Mouse (Mus musculus) cerebellum, postnatal 25 days (tissue): ENCODE data around the gene Xpnpep2.

Experiments used
- DNase-seq, 2 experiments: peaks; one replicate each; pipeline ENCODE4 v3.0.0; 2021; ENCODE audit warnings: mixed read lengths in 2 of 2

The Xpnpep2 gene

DNA sequence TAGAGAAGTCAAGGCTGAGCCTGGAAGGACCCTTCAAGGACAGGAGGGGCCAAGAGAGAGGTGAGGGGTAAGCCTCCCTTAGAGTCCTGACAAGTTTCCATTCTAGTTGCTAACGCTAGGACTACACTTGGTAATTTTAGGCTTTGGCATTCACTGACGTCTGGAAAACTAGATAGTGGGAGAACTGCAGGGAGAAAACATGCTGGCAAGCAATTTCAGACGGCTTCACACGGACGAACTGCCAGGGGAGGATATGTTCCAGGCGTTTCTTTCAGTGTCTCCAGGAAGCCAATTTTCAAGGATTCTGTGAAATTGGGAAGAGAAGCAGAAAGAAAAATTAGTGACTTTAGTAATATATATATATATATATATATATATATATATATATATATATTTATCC, 73.3 kb downstream of the Xpnpep2 start:
- DNase-seq = no peak

DNA sequence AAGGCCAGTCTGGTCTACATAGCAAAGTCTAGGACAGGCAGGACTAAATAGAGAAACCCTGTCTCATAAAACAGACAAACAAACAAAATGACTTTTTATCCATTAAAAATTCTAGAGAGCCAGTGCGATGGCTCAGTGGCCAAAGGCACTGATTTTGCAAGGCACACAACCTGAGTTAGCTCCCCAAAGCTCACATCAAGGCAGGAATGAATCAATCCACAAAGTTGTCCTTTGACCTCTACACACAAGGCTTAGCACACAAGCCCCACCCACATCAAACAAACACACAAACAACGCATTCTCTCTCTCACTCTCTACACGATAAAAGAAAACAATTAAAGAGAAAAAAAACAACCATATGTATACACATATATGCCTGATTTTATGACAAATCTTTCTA, 76.2 kb downstream of the Xpnpep2 start:
- no peak for DNase-seq
